Mouse (Mus musculus) stomach, embryonic 15.5 days (tissue): ENCODE data around the gene Oprd1. TPM values are rescaled to one million over a fixed set of nuclear protein-coding genes. Genes with fewer than 3 reads are reported as not detected.

ENCODE experiments used
- ATAC-seq: fragments of 200-750 bp; cut with Nextera tagmentation; 2 replicates; pipeline ENCODE4 v1.8.0; 2017; ENCODE audit warnings: low read depth, moderate number of reproducible peaks, moderate TSS enrichment; ENCODE audit not compliant: insufficient read depth, low FRiP score
- H3K27ac ChIP-seq: fragments of 300-500 bp; sonication (generic); 2 replicates; pipeline ENCODE4 v1.5.1; 2015; ENCODE audit warnings: mild to moderate bottlenecking, inconsistent platforms
- H3K27me3 ChIP-seq: fragments of 300-500 bp; sonication (generic); replicated peaks from 2 replicates; pipeline ENCODE4 v1.6.1; 2015; ENCODE audit warnings: inconsistent platforms
- H3K36me3 ChIP-seq: fragments of 300-500 bp; sonication (generic); 2 replicates; pipeline ENCODE4 v1.6.1; 2015; ENCODE audit warnings: inconsistent platforms
- H3K4me1 ChIP-seq: fragments of 300-500 bp; sonication (generic); 2 replicates; pipeline ENCODE4 v1.6.1; 2015; ENCODE audit warnings: inconsistent platforms
- H3K4me2 ChIP-seq: fragments of 300-500 bp; sonication (generic); 2 replicates; pipeline ENCODE4 v1.6.1; 2015; ENCODE audit warnings: mild to moderate bottlenecking, inconsistent platforms
- H3K4me3 ChIP-seq: fragments of 300-500 bp; sonication (generic); replicated peaks from 2 replicates; pipeline ENCODE4 v1.5.1; 2015; ENCODE audit warnings: inconsistent platforms
- H3K9ac ChIP-seq: fragments of 300-500 bp; sonication (generic); 2 replicates; pipeline ENCODE4 v1.6.1; 2015; ENCODE audit warnings: inconsistent platforms
- H3K9me3 ChIP-seq: fragments of 300-500 bp; sonication (generic); 2 replicates; pipeline ENCODE4 v1.6.1; 2016; ENCODE audit warnings: inconsistent platforms
- WGBS: fragments of 180-500 bp; shearing (Covaris S2); methylation state at CpG from one replicate; pipeline ENCODE4 v1.1.7; 2015; 5-methylcytosine and 5-hydroxymethylcytosine counted together
- polyA plus RNA-seq: library from polyadenylated mRNA; unstranded; fragments of >200 nt; fragmentation: Nextera tagmentation; extraction: Ambion mirVana; gene quantifications from 2 replicates; pipeline ENCODE4 v1.2.1, GENCODE M21; 2015

Oprd1 gene
- polyA plus RNA-seq, 1 experiment from 2014 or later, result 0.27 TPM

GRCm38 (mm10) chr4:132166350-132167290 lies 22.3 kb upstream of the Oprd1 start:
- Histone ChIP-seq H3K4me2 (no peak overlapping the region), H3K9ac (no peak overlapping the region), H3K4me3 (no peak overlapping the region), H3K27me3 (no peaks in the 10 kb centered on the region), H3K9me3 (no peaks in the 10 kb centered on the region), H3K27ac (no peak overlapping the region), H3K4me1 (peaks cover 3% of the 10 kb centered on the region; the same call in 1 of the 2 replicates), H3K36me3 (no peaks in the 10 kb centered on the region)
- no peak for ATAC-seq
- 52% methylated on average over 16 of the region's 16 CpGs for WGBS

- Histone ChIP-seq H3K4me1 (peaks cover 3% of the 10 kb centered on the region; the same call in 1 of the 2 replicates), H3K4me3 (no peak overlapping the region), H3K27me3 (no peaks in the 10 kb centered on the region), H3K9ac (no peak overlapping the region), H3K4me2 (no peak overlapping the region), H3K27ac (no peak overlapping the region), H3K36me3 (no peaks in the 10 kb centered on the region), H3K9me3 (no peaks in the 10 kb centered on the region)
- 61% methylated on average over 14 of the region's 14 CpGs for WGBS
- ATAC-seq, result no peak
Measured at GRCm38 (mm10) chr4:132165691-132166090, 21.4 kb upstream of the Oprd1 start.

- Histone ChIP-seq H3K9me3 (no peaks in the 10 kb centered on the region), H3K4me2 (no peak overlapping the region), H3K4me3 (no peak overlapping the region), H3K36me3 (no peaks in the 10 kb centered on the region), H3K9ac (no peak overlapping the region), H3K27ac (no peak overlapping the region), H3K27me3 (no peaks in the 10 kb centered on the region), H3K4me1 (no peaks in the 10 kb centered on the region)
- WGBS, result 58% methylated on average over 12 of the region's 12 CpGs
- peak; percentile 56; the same call in 1 of the 2 replicates for ATAC-seq
Measured at GRCm38 (mm10) chr4:132156941-132157622, 12.8 kb upstream of the Oprd1 start.

GRCm38 (mm10) chr4:132154877-132155670 lies 10.8 kb upstream of the Oprd1 start:
- Histone ChIP-seq H3K4me1 (no peaks in the 10 kb centered on the region), H3K27me3 (no peaks in the 10 kb centered on the region)
- WGBS, result 11% methylated on average over 6 of the region's 6 CpGs

GRCm38 (mm10) chr4:132151673-132152072 lies 7.4 kb upstream of the Oprd1 start:
- Histone ChIP-seq H3K4me2 (no peak overlapping the region), H3K9ac (no peak overlapping the region), H3K27me3 (no peaks in the 10 kb centered on the region), H3K27ac (no peak overlapping the region), H3K9me3 (no peaks in the 10 kb centered on the region), H3K4me3 (no peak overlapping the region), H3K4me1 (no peaks in the 10 kb centered on the region), H3K36me3 (no peaks in the 10 kb centered on the region)
- ATAC-seq, result peak; percentile 35; the same call in 1 of the 2 replicates
- 50% methylated on average over 1 of the region's 1 CpGs for WGBS

More at GRCm38 (mm10) chr4:132154877-132155670, 10.8 kb upstream of the Oprd1 start:
- H3K9me3 ChIP-seq, result no peaks in the 10 kb centered on the region
- H3K4me3 ChIP-seq, result no peak overlapping the region
- H3K4me2 ChIP-seq, result no peak overlapping the region
- ATAC-seq, result no peak; the same call in 1 of the 2 replicates
- H3K36me3 ChIP-seq, result no peaks in the 10 kb centered on the region
- H3K27ac ChIP-seq, result no peak overlapping the region
- H3K9ac ChIP-seq, result no peak overlapping the region

- H3K4me1 ChIP-seq, result peaks cover 7% of the 10 kb centered on the region; the same call in 1 of the 2 replicates
- H3K27ac ChIP-seq, result no peak overlapping the region
- H3K27me3 ChIP-seq, result peaks cover 32% of the 10 kb centered on the region
- 74% methylated on average over 5 of the region's 5 CpGs for whole genome bisulfite sequencing
- no peak for ATAC-seq
- no peak overlapping the region for H3K4me2 ChIP-seq
- H3K4me3 ChIP-seq, result no peak overlapping the region
- H3K9ac ChIP-seq, result no peak overlapping the region
- no peaks in the 10 kb centered on the region for H3K36me3 ChIP-seq
- H3K9me3 ChIP-seq, result no peaks in the 10 kb centered on the region
Measured at GRCm38 (mm10) chr4:132146201-132146600, 1.9 kb upstream of the Oprd1 start.

GRCm38 (mm10) chr4:132145092-132145491 lies 806 bp upstream of the Oprd1 start:
- peaks cover 32% of the 10 kb centered on the region for H3K27me3 ChIP-seq
- H3K4me2 ChIP-seq, result peak overlapping the region; percentile 91
- H3K36me3 ChIP-seq, result no peaks in the 10 kb centered on the region
- no peak for ATAC-seq
- H3K9me3 ChIP-seq, result no peaks in the 10 kb centered on the region
- no peak overlapping the region for H3K27ac ChIP-seq
- no peak overlapping the region for H3K4me3 ChIP-seq
- no peak overlapping the region for H3K9ac ChIP-seq
- peaks cover 7% of the 10 kb centered on the region; the same call in 1 of the 2 replicates for H3K4me1 ChIP-seq
- 26% methylated on average over 10 of the region's 10 CpGs for WGBS

- no peak for ATAC-seq
- Histone ChIP-seq H3K4me3 (no peak overlapping the region), H3K27ac (no peak overlapping the region), H3K4me1 (no peaks in the 10 kb centered on the region), H3K9me3 (no peaks in the 10 kb centered on the region), H3K36me3 (no peaks in the 10 kb centered on the region), H3K9ac (no peak overlapping the region), H3K4me2 (no peak overlapping the region), H3K27me3 (peaks cover 13% of the 10 kb centered on the region)
- whole genome bisulfite sequencing, result 84% methylated on average over 2 of the region's 2 CpGs
Measured at GRCm38 (mm10) chr4:132138640-132139039, 5.6 kb downstream of the Oprd1 start.

- no peak for ATAC-seq
- Histone ChIP-seq H3K9ac (no peak overlapping the region), H3K4me2 (no peak overlapping the region), H3K27me3 (no peaks in the 10 kb centered on the region), H3K27ac (no peak overlapping the region), H3K4me3 (no peak overlapping the region), H3K36me3 (no peaks in the 10 kb centered on the region), H3K9me3 (no peaks in the 10 kb centered on the region), H3K4me1 (no peaks in the 10 kb centered on the region)
- 78% methylated on average over 7 of the region's 7 CpGs for WGBS
Measured at GRCm38 (mm10) chr4:132137013-132137412, 7.3 kb downstream of the Oprd1 start.

GRCm38 (mm10) chr4:132133920-132134319 lies 10.4 kb downstream of the Oprd1 start:
- Histone ChIP-seq H3K9ac (no peak overlapping the region), H3K4me1 (no peaks in the 10 kb centered on the region), H3K27me3 (no peaks in the 10 kb centered on the region), H3K4me3 (no peak overlapping the region), H3K4me2 (no peak overlapping the region), H3K36me3 (no peaks in the 10 kb centered on the region), H3K27ac (no peak overlapping the region), H3K9me3 (no peaks in the 10 kb centered on the region)
- ATAC-seq, result no peak
- whole genome bisulfite sequencing, result 63% methylated on average over 16 of the region's 16 CpGs

GRCm38 (mm10) chr4:132133381-132133780 lies 10.9 kb downstream of the Oprd1 start:
- no peak overlapping the region for H3K4me3 ChIP-seq
- no peak overlapping the region for H3K27ac ChIP-seq
- H3K36me3 ChIP-seq, result no peaks in the 10 kb centered on the region

More at GRCm38 (mm10) chr4:132133381-132133780, 10.9 kb downstream of the Oprd1 start:
- no peak for ATAC-seq
- H3K9ac ChIP-seq, result no peak overlapping the region
- 94% methylated on average over 5 of the region's 5 CpGs for WGBS
- no peak overlapping the region for H3K4me2 ChIP-seq
- H3K9me3 ChIP-seq, result no peaks in the 10 kb centered on the region
- H3K27me3 ChIP-seq, result no peaks in the 10 kb centered on the region
- no peaks in the 10 kb centered on the region for H3K4me1 ChIP-seq
